Mouse (Mus musculus): ENCODE measurements around the gene Nsdhl.

The Nsdhl gene

DNA sequence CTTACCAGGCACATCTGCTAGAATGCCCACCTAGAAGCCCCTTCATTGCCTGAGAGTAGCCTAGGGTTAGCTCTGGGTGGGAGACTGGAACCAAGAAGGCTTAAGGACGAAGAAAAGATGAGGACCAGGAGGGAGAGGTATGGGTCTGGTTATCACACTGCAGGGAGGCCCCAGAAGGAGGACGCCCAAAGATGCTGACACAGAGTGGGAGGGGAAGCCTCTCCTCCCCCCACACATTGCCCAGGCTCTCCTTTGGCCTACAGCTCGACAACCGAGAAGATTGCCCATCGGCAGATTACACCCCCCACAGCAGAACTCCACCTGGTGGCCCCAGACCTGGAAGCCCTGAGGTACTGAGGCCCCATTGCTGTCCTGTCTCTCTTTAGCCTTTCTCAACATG lies 84.8 kb downstream of the Nsdhl start:
- no peak for DNase-seq (ENCODE audit: low spot score)

GRCm38 (mm10) chrX:73005678-73006077 lies 87.3 kb downstream of the Nsdhl start:
- no peak for DNase-seq (ENCODE audit: low spot score)

DNA sequence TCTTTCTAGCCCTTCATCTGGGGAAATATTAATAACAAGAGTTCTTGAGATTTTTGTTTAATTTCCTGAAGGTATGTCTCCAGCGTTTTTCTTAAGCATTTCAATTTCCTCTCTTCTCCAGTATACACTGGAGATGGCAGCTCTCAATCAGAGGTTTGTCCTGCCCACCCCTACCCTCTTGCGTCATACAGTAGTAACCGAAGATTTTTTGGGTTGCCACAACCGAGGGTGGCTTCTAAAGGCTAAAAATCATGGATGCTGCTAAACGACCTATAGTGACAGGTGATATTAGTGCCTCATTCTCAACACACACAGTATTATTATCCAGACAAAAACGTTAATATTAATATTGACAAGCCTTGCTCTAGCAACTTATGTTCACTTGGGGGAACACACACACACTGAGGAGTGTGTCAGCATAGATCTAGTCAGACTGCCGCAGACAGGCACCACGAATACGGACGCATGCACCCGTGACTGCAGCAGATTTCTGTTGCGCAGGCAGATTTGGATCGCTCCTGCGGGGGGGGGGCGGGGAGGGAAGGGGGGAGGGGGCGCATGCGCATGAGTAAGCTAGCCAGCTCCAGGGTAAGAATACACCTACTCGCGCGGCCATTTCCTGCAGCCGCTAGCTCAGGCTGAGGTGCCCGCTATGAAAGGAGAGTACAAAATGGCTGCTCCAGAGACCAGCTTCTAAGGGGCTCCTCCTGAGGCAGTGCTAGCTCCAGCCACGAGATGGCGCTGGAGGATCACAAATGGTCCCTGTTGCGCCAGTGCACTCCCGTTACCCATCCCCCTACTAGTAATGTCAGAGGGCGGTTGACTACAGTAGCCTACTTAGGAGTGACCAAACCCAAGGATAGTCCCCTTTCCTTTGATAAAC lies 89.5 kb downstream of the Nsdhl start:
- DNase-seq (ENCODE audit: low spot score) = peak; percentile 79
